Mouse (Mus musculus) bone marrow, adult 2 months (tissue): ENCODE data around the gene Chd9.

ENCODE experiments used
- CTCF ChIP-seq: fragments of 200-500 bp; IDR thresholded peaks from 2 replicates; pipeline ENCODE4 v1.5.1; 2011; ENCODE audit warnings: low read length, control low read depth; ENCODE audit not compliant: control insufficient read depth, insufficient read depth
- POLR2A ChIP-seq: fragments of 200-500 bp; IDR thresholded peaks from 2 replicates; pipeline ENCODE4 v1.6.1; 2011; ENCODE audit warnings: low read depth, mild to moderate bottlenecking, control low read depth, low read length, borderline replicate concordance; ENCODE audit not compliant: control insufficient read depth

- TF ChIP-seq POLR2A (no peak), CTCF (no peak)
Observed at GRCm38 (mm10) chr8:91059086-91059578, 231.0 kb downstream of the Chd9 start.
